Mouse (Mus musculus) liver, postnatal 0 days (tissue): ENCODE results near the gene Trim34b.
A peak's percentile ranks its signal among the peaks of the same experiment; 100 is the strongest.

Experiments
- CTCF ChIP-seq: sonication (generic); IDR thresholded peaks from 2 replicates; pipeline ENCODE4 v1.5.1; 2016; ENCODE audit warnings: antibody characterized with exemption, low read depth
- EP300 ChIP-seq: IDR thresholded peaks from 2 replicates; pipeline ENCODE4 v1.6.1; 2016; ENCODE audit warnings: antibody characterized with exemption, low read depth, mild to moderate bottlenecking

DNA sequence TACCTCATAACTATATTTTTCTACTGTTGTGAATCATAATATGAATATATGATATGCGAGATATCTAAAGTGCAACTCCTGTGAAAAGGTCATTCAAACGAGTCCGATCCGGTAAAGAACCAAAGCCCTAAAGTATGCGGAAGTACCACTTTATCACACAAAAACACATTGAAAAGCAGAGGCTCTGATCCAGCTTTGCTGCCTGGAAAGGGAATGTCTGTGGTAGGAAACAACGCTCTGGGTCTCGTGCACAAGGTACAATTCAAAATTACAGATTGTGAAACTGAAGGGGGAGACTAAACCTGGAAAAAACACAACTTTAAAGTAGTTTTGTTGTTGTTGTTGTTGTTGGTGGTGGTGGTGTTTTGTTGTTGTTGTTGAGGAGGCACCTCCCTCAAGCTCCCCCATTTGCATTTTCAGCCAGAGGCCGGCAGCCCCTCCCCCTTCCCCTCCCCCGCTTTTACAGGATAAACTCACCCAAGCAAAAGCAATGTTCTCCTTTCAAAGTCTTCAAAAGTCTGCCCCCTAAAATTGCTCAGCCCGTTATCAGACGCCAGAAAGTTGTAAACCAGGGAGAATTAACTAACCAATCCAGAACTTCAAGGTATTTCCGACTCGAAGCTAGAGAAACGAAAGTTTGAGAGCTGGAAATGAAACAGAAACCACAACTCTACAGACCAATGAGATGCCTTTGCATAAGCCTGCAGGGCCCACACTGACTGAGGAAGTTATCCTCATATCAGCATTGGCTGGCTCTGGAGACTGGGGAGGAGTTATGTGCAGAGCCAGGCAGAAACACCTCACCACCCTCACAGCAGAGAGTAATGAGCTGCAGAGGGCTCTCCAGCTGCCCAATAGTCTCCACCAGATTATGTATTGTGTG lies 23.7 kb downstream of the Trim34b start, which contains the start of gene Trim12c:
- TF ChIP-seq CTCF (peak; percentile 4; the same call in 1 of the 2 replicates), EP300 (no peak)
